Mouse (Mus musculus): Measurements from ENCODE around the gene Tbc1d22a.

- TF ChIP-seq CTCF (conservative IDR thresholded peaks at IDR 0.05; ENCODE audit: insufficient read depth, insufficient read length, low read depth, low read length), result no peak
- no peak for TF ChIP-seq POLR2A (IDR thresholded peaks at IDR 0.05; ENCODE audit: low read depth, low read length)
Measured at GRCm38 (mm10) chr15:86219534-86220228, 5.4 kb downstream of the Tbc1d22a start.

All from kidney, adult 2 months (tissue).